In the genomic region with DNA sequence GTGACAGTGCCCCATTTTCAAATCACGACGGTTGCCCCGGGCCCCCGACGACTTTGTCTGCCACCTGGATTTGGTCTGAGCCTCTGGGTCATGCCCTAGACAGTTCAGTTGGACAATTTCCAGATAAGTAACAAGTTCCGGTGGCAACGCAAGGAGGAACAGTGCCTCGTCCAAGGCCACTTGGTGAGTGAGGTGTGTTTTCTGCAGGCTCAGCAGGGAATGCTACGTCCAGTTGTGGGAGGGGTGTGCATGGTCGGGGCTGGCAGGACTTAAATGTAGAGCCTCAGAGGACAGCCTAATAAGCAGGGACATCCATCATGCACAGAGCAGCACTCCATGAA, we compare ENCODE assay signal across 8 mouse cellular contexts.
DNase-seq lines count a peak whose midpoint lies in the region; ATAC-seq lines count a peak whose summit lies in the region.

No protein-coding gene starts in this region.

- WGBS in lung, embryonic 15.5 days: 8% methylated on average over 10 of the region's 10 CpGs
- WGBS in intestine, embryonic 15.5 days: 27% methylated on average over 10 of the region's 10 CpGs
- WGBS in stomach, embryonic 15.5 days: 20% methylated on average over 10 of the region's 10 CpGs

- H3K9me3 ChIP-seq in lung, embryonic 15.5 days: no peaks in the 10 kb centered on the region
- no peaks in the 10 kb centered on the region for H3K9me3 ChIP-seq in intestine, embryonic 15.5 days
- H3K9me3 ChIP-seq in stomach, embryonic 15.5 days: no peaks in the 10 kb centered on the region

- H3K9ac ChIP-seq in lung, embryonic 15.5 days: no peak overlapping the region
- H3K9ac ChIP-seq in intestine, embryonic 15.5 days: no peak overlapping the region
- H3K9ac ChIP-seq in stomach, embryonic 15.5 days: no peak overlapping the region

- H3K4me3 ChIP-seq in lung, embryonic 15.5 days: peak overlapping the region; percentile 16; the same call in 1 of the 2 replicates
- H3K4me3 ChIP-seq in intestine, embryonic 15.5 days (replicated peaks): no peak overlapping the region
- no peak overlapping the region for H3K4me3 ChIP-seq in stomach, embryonic 15.5 days (replicated peaks)

- H3K4me1 ChIP-seq in lung, embryonic 15.5 days: peaks cover 26% of the 10 kb centered on the region
- peaks cover 14% of the 10 kb centered on the region for H3K4me1 ChIP-seq in intestine, embryonic 15.5 days (replicated peaks)
- H3K4me1 ChIP-seq in stomach, embryonic 15.5 days: peaks cover 11% of the 10 kb centered on the region

- no peaks in the 10 kb centered on the region for H3K36me3 ChIP-seq in lung, embryonic 15.5 days
- no peaks in the 10 kb centered on the region for H3K36me3 ChIP-seq in intestine, embryonic 15.5 days
- H3K36me3 ChIP-seq in stomach, embryonic 15.5 days: no peaks in the 10 kb centered on the region

- peak; percentile 16 for DNase-seq in cerebellum, adult 9-10 months
- DNase-seq in cerebellum, postnatal 10 days: no peak
- DNase-seq in lung, postnatal 10 days: no peak
- no peak for DNase-seq in right cerebral cortex, postnatal 36 days (ENCODE audit: low spot score in 2 of 2)

- no peak overlapping the region for H3K27ac ChIP-seq in lung, embryonic 15.5 days
- H3K27ac ChIP-seq in intestine, embryonic 15.5 days: no peak overlapping the region
- no peak overlapping the region for H3K27ac ChIP-seq in stomach, embryonic 15.5 days

- peak overlapping the region; percentile 53 for H3K4me2 ChIP-seq in lung, embryonic 15.5 days
- H3K4me2 ChIP-seq in intestine, embryonic 15.5 days (replicated peaks): peak overlapping the region; percentile 42
- H3K4me2 ChIP-seq in stomach, embryonic 15.5 days: peak overlapping the region; percentile 48; the same call in 1 of the 2 replicates

- H3K27me3 ChIP-seq in lung, embryonic 15.5 days: no peaks in the 10 kb centered on the region
- no peaks in the 10 kb centered on the region for H3K27me3 ChIP-seq in intestine, embryonic 15.5 days (replicated peaks)
- H3K27me3 ChIP-seq in stomach, embryonic 15.5 days (replicated peaks): no peaks in the 10 kb centered on the region

- no peak for ATAC-seq in lung, embryonic 15.5 days (ENCODE audit: borderline replicate concordance, extremely low read depth, low FRiP score, low TSS enrichment)
- ATAC-seq in intestine, embryonic 15.5 days: 0 out of 2 replicates have a peak, but pooled peaks have one; percentile 4
- ATAC-seq in stomach, embryonic 15.5 days (ENCODE audit: insufficient read depth, low FRiP score, low read depth): 0 out of 2 replicates have a peak, but pooled peaks have one; percentile 23
- no peak for ATAC-seq in activated CD4-positive, CD25-positive, alpha-beta regulatory T cell, adult 4 months

Comparison
In these comparisons a context has a peak if more than half of its experiments do, and no peak if none do; other contexts are left out.
1. ATAC-seq: peak in intestine, embryonic 15.5 days (single experiment) and stomach, embryonic 15.5 days (single experiment); none in lung, embryonic 15.5 days (single experiment) and activated CD4-positive, CD25-positive, alpha-beta regulatory T cell, adult 4 months (single experiment).
2. Peak in every context shown above with its lines, with median percentiles within 50 percentile points of each other: H3K4me2 ChIP-seq.